Mouse (Mus musculus) heart, embryonic 10.5 days (tissue): ENCODE results near the gene Syt9. TPM values are rescaled to one million over a fixed set of nuclear protein-coding genes. Genes with fewer than 3 reads are reported as not detected.

ENCODE experiments used
- DNase-seq: peaks from one replicate; pipeline ENCODE4 v3.0.0-alpha.2; 2017; ENCODE audit warnings: low spot score
- H3K27ac ChIP-seq: fragments of 300-500 bp; sonication (generic); 2 replicates; pipeline ENCODE4 v1.5.1; 2016; ENCODE audit warnings: mild to moderate bottlenecking
- H3K27me3 ChIP-seq: fragments of 300-500 bp; sonication (generic); 2 replicates; pipeline ENCODE4 v1.6.1; 2016; ENCODE audit warnings: mild to moderate bottlenecking; ENCODE audit not compliant: poor library complexity, insufficient read depth, severe bottlenecking
- H3K36me3 ChIP-seq: fragments of 300-500 bp; sonication (generic); 2 replicates; pipeline ENCODE4 v1.6.1; 2016; ENCODE audit warnings: mild to moderate bottlenecking, moderate library complexity
- H3K4me1 ChIP-seq: fragments of 300-500 bp; sonication (generic); 2 replicates; pipeline ENCODE4 v1.6.1; 2016; ENCODE audit warnings: mild to moderate bottlenecking
- H3K4me3 ChIP-seq: fragments of 300-500 bp; sonication (generic); 2 replicates; pipeline ENCODE4 v1.5.1; 2016; ENCODE audit warnings: mild to moderate bottlenecking, moderate library complexity
- H3K9me3 ChIP-seq: fragments of 300-500 bp; sonication (generic); 2 replicates; pipeline ENCODE4 v1.6.1; 2016; ENCODE audit warnings: mild to moderate bottlenecking, moderate library complexity
- WGBS: fragments of 180-500 bp; shearing (Covaris S2); methylation state at CpG from one replicate; pipeline ENCODE4 v1.1.7; 2016; 5-methylcytosine and 5-hydroxymethylcytosine counted together
- polyA plus RNA-seq: library from polyadenylated mRNA; unstranded; fragments of >200 nt; fragmentation: Nextera tagmentation; extraction: Ambion mirVana; gene quantifications from 2 replicates; pipeline ENCODE4 v1.2.1, GENCODE M21; 2016

Syt9 gene
- polyA plus RNA-seq, 1 experiment from 2014 or later, result 0.72 TPM

GRCm38 (mm10) chr7:107528169-107528772 is 157.7 kb downstream of the Syt9 start:
- 82% methylated on average over 3 of the region's 3 CpGs for WGBS
- H3K36me3 ChIP-seq, result no peaks in the 10 kb centered on the region
- no peak overlapping the region for H3K4me3 ChIP-seq
- no peaks in the 10 kb centered on the region for H3K9me3 ChIP-seq
- H3K27ac ChIP-seq, result no peak overlapping the region
- no peaks in the 10 kb centered on the region for H3K4me1 ChIP-seq
- H3K27me3 ChIP-seq, result no peaks in the 10 kb centered on the region
- no peak for DNase-seq

- Histone ChIP-seq H3K36me3 (no peaks in the 10 kb centered on the region), H3K4me1 (no peaks in the 10 kb centered on the region), H3K4me3 (no peak overlapping the region), H3K27ac (no peak overlapping the region), H3K9me3 (no peaks in the 10 kb centered on the region), H3K27me3 (no peaks in the 10 kb centered on the region)
- no peak for DNase-seq
- WGBS, result 75% methylated on average over 5 of the region's 5 CpGs
These were observed 158.8 kb downstream of the Syt9 start for GRCm38 (mm10) chr7:107529364-107529763.

- Histone ChIP-seq H3K9me3 (no peaks in the 10 kb centered on the region), H3K4me1 (0 out of 2 replicates have a peak, but pooled peaks cover 3% of the 10 kb centered on the region), H3K27ac (no peak overlapping the region), H3K4me3 (no peak overlapping the region), H3K27me3 (no peaks in the 10 kb centered on the region), H3K36me3 (no peaks in the 10 kb centered on the region)
- 80% methylated on average over 4 of the region's 4 CpGs for WGBS
- no peak for DNase-seq
These were observed 164.8 kb downstream of the Syt9 start for GRCm38 (mm10) chr7:107535311-107535710.

GRCm38 (mm10) chr7:107536516-107536915 is 166.0 kb downstream of the Syt9 start:
- no peak overlapping the region for H3K4me3 ChIP-seq
- DNase-seq, result no peak
- no peak overlapping the region for H3K27ac ChIP-seq
- no peaks in the 10 kb centered on the region for H3K27me3 ChIP-seq
- H3K4me1 ChIP-seq, result 0 out of 2 replicates have a peak, but pooled peaks cover 3% of the 10 kb centered on the region
- no peaks in the 10 kb centered on the region for H3K9me3 ChIP-seq
- 72% methylated on average over 6 of the region's 6 CpGs for WGBS
- no peaks in the 10 kb centered on the region for H3K36me3 ChIP-seq

- 0 out of 2 replicates have a peak, but pooled peaks cover 3% of the 10 kb centered on the region for H3K4me1 ChIP-seq
These were observed 169.5 kb downstream of the Syt9 start for GRCm38 (mm10) chr7:107540034-107540433.

GRCm38 (mm10) chr7:107545011-107545410 is 174.5 kb downstream of the Syt9 start:
- H3K9me3 ChIP-seq, result no peaks in the 10 kb centered on the region
- H3K27me3 ChIP-seq, result no peaks in the 10 kb centered on the region
- no peaks in the 10 kb centered on the region for H3K36me3 ChIP-seq
- 0 out of 2 replicates have a peak, but pooled peaks cover 2% of the 10 kb centered on the region for H3K4me1 ChIP-seq
- H3K27ac ChIP-seq, result no peak overlapping the region
- DNase-seq, result peak; percentile 50
- 72% methylated on average over 1 of the region's 1 CpGs for WGBS
- no peak overlapping the region for H3K4me3 ChIP-seq

More at GRCm38 (mm10) chr7:107540034-107540433, 169.5 kb downstream of the Syt9 start:
- Histone ChIP-seq H3K4me3 (no peak overlapping the region), H3K36me3 (no peaks in the 10 kb centered on the region), H3K27me3 (no peaks in the 10 kb centered on the region), H3K9me3 (no peaks in the 10 kb centered on the region), H3K27ac (no peak overlapping the region)
- no peak for DNase-seq
- 26% methylated on average over 4 of the region's 4 CpGs for WGBS

- Histone ChIP-seq H3K36me3 (no peaks in the 10 kb centered on the region), H3K27me3 (no peaks in the 10 kb centered on the region), H3K27ac (no peak overlapping the region), H3K9me3 (no peaks in the 10 kb centered on the region), H3K4me1 (no peaks in the 10 kb centered on the region), H3K4me3 (no peak overlapping the region)
- 89% methylated on average over 3 of the region's 3 CpGs for WGBS
- DNase-seq, result no peak
These were observed 177.3 kb downstream of the Syt9 start for GRCm38 (mm10) chr7:107547872-107548271.

GRCm38 (mm10) chr7:107553461-107553860 is 182.9 kb downstream of the Syt9 start:
- Histone ChIP-seq H3K36me3 (no peaks in the 10 kb centered on the region), H3K9me3 (no peaks in the 10 kb centered on the region), H3K27ac (no peak overlapping the region), H3K4me3 (no peak overlapping the region), H3K27me3 (no peaks in the 10 kb centered on the region), H3K4me1 (no peaks in the 10 kb centered on the region)
- no peak for DNase-seq
- WGBS, result 62% methylated on average over 1 of the region's 1 CpGs

- no peaks in the 10 kb centered on the region for H3K4me1 ChIP-seq
- no peaks in the 10 kb centered on the region for H3K27me3 ChIP-seq
- H3K36me3 ChIP-seq, result no peaks in the 10 kb centered on the region
- no peaks in the 10 kb centered on the region for H3K9me3 ChIP-seq
- no peak overlapping the region for H3K4me3 ChIP-seq
- 81% methylated on average over 3 of the region's 3 CpGs for WGBS
- H3K27ac ChIP-seq, result no peak overlapping the region
- DNase-seq, result no peak
These were observed 185.4 kb downstream of the Syt9 start for GRCm38 (mm10) chr7:107555906-107556305.

GRCm38 (mm10) chr7:107560675-107561074 is 190.1 kb downstream of the Syt9 start:
- no peak overlapping the region for H3K27ac ChIP-seq
- H3K4me1 ChIP-seq, result no peaks in the 10 kb centered on the region
- H3K36me3 ChIP-seq, result no peaks in the 10 kb centered on the region
- no peaks in the 10 kb centered on the region for H3K27me3 ChIP-seq
- H3K4me3 ChIP-seq, result no peak overlapping the region
- no peak for DNase-seq
- WGBS, result 72% methylated on average over 2 of the region's 2 CpGs
- no peaks in the 10 kb centered on the region for H3K9me3 ChIP-seq

GRCm38 (mm10) chr7:107561584-107561983 is 191.1 kb downstream of the Syt9 start:
- Histone ChIP-seq H3K27ac (no peak overlapping the region), H3K4me3 (no peak overlapping the region), H3K9me3 (no peaks in the 10 kb centered on the region), H3K36me3 (no peaks in the 10 kb centered on the region), H3K4me1 (no peaks in the 10 kb centered on the region), H3K27me3 (no peaks in the 10 kb centered on the region)
- 63% methylated on average over 3 of the region's 3 CpGs for WGBS
- DNase-seq, result peak; percentile 68

- Histone ChIP-seq H3K27ac (no peak overlapping the region), H3K27me3 (no peaks in the 10 kb centered on the region), H3K36me3 (no peaks in the 10 kb centered on the region), H3K4me1 (no peaks in the 10 kb centered on the region), H3K9me3 (no peaks in the 10 kb centered on the region), H3K4me3 (no peak overlapping the region)
- 50% methylated on average over 2 of the region's 2 CpGs for WGBS
- DNase-seq, result peak; percentile 54
These were observed 193.2 kb downstream of the Syt9 start for GRCm38 (mm10) chr7:107563727-107564126.

GRCm38 (mm10) chr7:107567261-107567671 is 196.7 kb downstream of the Syt9 start, which contains the start of gene Olfml1:
Gene Olfml1 (plus strand): TSS chr7:107567446.
- WGBS, result 52% methylated on average over 7 of the region's 7 CpGs
- Histone ChIP-seq H3K36me3 (peaks cover 7% of the 10 kb centered on the region; the same call in 1 of the 2 replicates), H3K27ac (peak within 1 kb of the TSS; percentile 57), H3K4me1 (no peaks in the 10 kb centered on the region), H3K4me3 (peak within 1 kb of the TSS; percentile 36), H3K27me3 (no peaks in the 10 kb centered on the region), H3K9me3 (no peaks in the 10 kb centered on the region)
- peak; percentile 77 for DNase-seq

- Histone ChIP-seq H3K4me3 (peak overlapping the region; percentile 36), H3K36me3 (peaks cover 7% of the 10 kb centered on the region; the same call in 1 of the 2 replicates), H3K27me3 (no peaks in the 10 kb centered on the region), H3K9me3 (no peaks in the 10 kb centered on the region), H3K4me1 (no peaks in the 10 kb centered on the region), H3K27ac (peak overlapping the region; percentile 57)
- DNase-seq, result no peak
- 66% methylated on average over 5 of the region's 5 CpGs for WGBS
These were observed 197.1 kb downstream of the Syt9 start for GRCm38 (mm10) chr7:107567674-107568073.
